9 mouse cellular contexts compared by ENCODE assay signal in the genomic region with DNA sequence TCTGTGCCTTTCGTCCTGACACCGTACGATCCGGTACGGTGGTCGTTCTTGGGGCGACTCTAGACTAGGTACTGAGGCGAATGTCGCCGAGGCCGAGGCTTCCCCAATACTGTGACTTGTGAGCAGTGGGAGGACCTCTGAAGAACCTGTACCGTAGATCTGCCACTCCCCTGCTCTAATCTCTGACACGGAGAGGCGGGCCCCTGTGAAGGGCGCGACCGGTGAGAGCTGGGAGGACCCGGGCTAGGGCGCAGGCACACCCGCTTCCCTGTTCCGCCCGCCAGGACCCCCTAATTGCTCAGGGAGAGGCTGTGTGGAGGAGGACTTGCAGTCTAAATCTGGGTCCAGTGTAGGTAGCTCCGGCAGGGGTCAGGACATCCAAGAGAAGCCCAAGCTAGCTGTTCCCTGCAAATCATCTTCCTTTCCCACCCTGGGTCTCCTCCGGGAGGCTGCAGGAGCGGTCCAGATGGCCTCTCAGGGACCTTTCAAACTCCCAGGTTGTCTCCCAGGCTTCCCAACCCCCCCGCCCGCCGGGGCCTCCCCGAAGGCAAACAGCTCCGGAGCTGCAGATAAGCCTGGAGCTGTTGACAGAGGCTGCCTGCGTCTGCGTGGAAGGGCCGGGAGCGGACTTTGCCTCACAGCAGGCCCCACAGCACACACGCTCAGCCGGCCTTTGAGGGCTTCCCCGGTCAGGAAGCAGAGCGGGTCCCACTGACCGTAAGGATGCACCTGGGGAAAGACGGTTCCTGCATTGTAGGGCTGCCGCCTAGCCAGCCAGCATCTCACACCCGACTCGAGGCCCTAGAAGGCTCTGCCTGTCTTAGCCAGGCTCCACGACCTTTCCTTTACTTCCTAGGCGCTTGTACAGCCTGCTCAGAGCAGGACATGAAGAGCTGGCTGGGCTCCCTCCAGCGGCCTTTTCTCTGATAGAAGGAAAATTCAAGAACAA. TPM values are rescaled to one million over a fixed set of nuclear protein-coding genes. Genes with fewer than 3 reads are reported as not detected.
DNase-seq lines count a peak whose midpoint lies in the region; ATAC-seq and TF ChIP-seq lines count a peak whose summit lies in the region.
"Had no signal": no experiment of that assay in that cellular context is flagged by ENCODE, and none has a peak within 500 bp of the region (broad histone marks: within the 10 kb centered on the region; RNA-seq: fewer than 3 reads in every experiment).

No protein-coding gene starts in this region.

- intact Hi-C loops in heart, adult 2 months (cut with DNase I) = loop anchor here (5.0 kb wide), 1 partner anchor 67 kb away; the partner anchor contains the start of gene Rtf1
- intact Hi-C loops in heart, postnatal 25 days (cut with DNase I) = no loop called here
- intact Hi-C loops in heart, postnatal 14 days (cut with DNase I) = loop anchor here (5.0 kb wide), 1 partner anchor 67 kb away; the partner anchor contains the start of gene Rtf1

- H3K4me1 ChIP-seq in heart, adult 2 months (ENCODE audit: control insufficient read depth, insufficient read depth, low read length) = peaks cover 3% of the 10 kb centered on the region
- H3K4me1 ChIP-seq in limb, embryonic 12.5 days (replicated peaks) = peaks cover 37% of the 10 kb centered on the region
- peaks cover 28% of the 10 kb centered on the region for H3K4me1 ChIP-seq in midbrain, embryonic 11.5 days (ENCODE audit: control insufficient read depth, insufficient read depth, low read length)

- H3K9me3 ChIP-seq in limb, embryonic 12.5 days = no peaks in the 10 kb centered on the region
- no peaks in the 10 kb centered on the region for H3K9me3 ChIP-seq in midbrain, embryonic 11.5 days (ENCODE audit: control insufficient read depth, low read length)

- no peaks in the 10 kb centered on the region for H3K79me2 ChIP-seq in heart, adult 2 months (replicated peaks; ENCODE audit: control insufficient read depth, insufficient read depth, low read length)

- H3K4me2 ChIP-seq in limb, embryonic 12.5 days = peak overlapping the region; percentile 99
- peak overlapping the region; percentile 33 for H3K4me2 ChIP-seq in midbrain, embryonic 11.5 days

- no peak overlapping the region for H3K27ac ChIP-seq in heart, adult 2 months
- no peak overlapping the region for H3K27ac ChIP-seq in limb, embryonic 12.5 days
- H3K27ac ChIP-seq in midbrain, embryonic 11.5 days (ENCODE audit: low read depth, low read length) = no peak overlapping the region

- TF ChIP-seq CTCF in heart, adult 2 months (IDR thresholded peaks at IDR 0.05) = no peak

- peak overlapping the region; percentile 15; the same call in 1 of the 2 replicates for H3K9ac ChIP-seq in heart, adult 2 months (ENCODE audit: low read depth, low read length)
- H3K9ac ChIP-seq in limb, embryonic 12.5 days (replicated peaks) = peak overlapping the region; percentile 45
- 0 out of 2 replicates have a peak overlapping the region, but pooled peaks have one; percentile 9 for H3K9ac ChIP-seq in midbrain, embryonic 11.5 days (ENCODE audit: low read length)

- peak overlapping the region; percentile 16 for H3K4me3 ChIP-seq in heart, adult 2 months
- peak overlapping the region; percentile 71 for H3K4me3 ChIP-seq in limb, embryonic 12.5 days (replicated peaks)
- H3K4me3 ChIP-seq in midbrain, embryonic 11.5 days (ENCODE audit: low read depth, low read length) = peak overlapping the region; percentile 14

- TF ChIP-seq EP300 in heart, adult 2 months (IDR thresholded peaks at IDR 0.05; ENCODE audit: insufficient read depth, low read depth, low read length) = no peak

- DNase-seq in heart, adult 2 months = peak; percentile 39 to 42
- no peak for DNase-seq in heart, postnatal 25 days (ENCODE audit: low spot score)
- DNase-seq in embryo, embryonic 11 days = peak; percentile 60
- peak; percentile 16 to 32 for DNase-seq in heart, postnatal 14 days
- DNase-seq in midbrain, embryonic 11.5 days (ENCODE audit: low spot score, missing footprints) = peak; percentile 92
- DNase-seq in thymus, postnatal 25 days = peak; percentile 18
- DNase-seq in cerebellum, adult 11-12 months = no peak

- WGBS in heart, adult 2 months = 10% methylated on average over 46 of the region's 46 CpGs
- 2% methylated on average over 46 of the region's 46 CpGs for WGBS in limb, embryonic 12.5 days
- 2% methylated on average over 44 of the region's 46 CpGs for WGBS in midbrain, embryonic 11.5 days

- no peak for TF ChIP-seq POLR2A in heart, adult 2 months (IDR thresholded peaks at IDR 0.05; ENCODE audit: insufficient read depth, low read depth, low read length)

- peaks cover 16% of the 10 kb centered on the region for H3K27me3 ChIP-seq in heart, adult 2 months (ENCODE audit: control insufficient read depth, insufficient read depth, low read length)
- peaks cover 73% of the 10 kb centered on the region for H3K27me3 ChIP-seq in limb, embryonic 12.5 days
- H3K27me3 ChIP-seq in midbrain, embryonic 11.5 days (ENCODE audit: control insufficient read depth, insufficient read depth, low read length) = peaks cover 37% of the 10 kb centered on the region

- no peaks in the 10 kb centered on the region for H3K36me3 ChIP-seq in heart, adult 2 months (ENCODE audit: control insufficient read depth, insufficient read depth, low read length)
- no peaks in the 10 kb centered on the region for H3K36me3 ChIP-seq in limb, embryonic 12.5 days
- H3K36me3 ChIP-seq in midbrain, embryonic 11.5 days (ENCODE audit: control insufficient read depth, insufficient read depth, low read length) = no peaks in the 10 kb centered on the region

- no peak for ATAC-seq in limb, embryonic 12.5 days (ENCODE audit: insufficient number of reproducible peaks, insufficient read depth, low FRiP score, low TSS enrichment, low read depth)
- no peak for ATAC-seq in midbrain, embryonic 11.5 days (ENCODE audit: low FRiP score)
- ATAC-seq: Patski had no signal

RNA-seq across cellular contexts. Expression of gene Itpka, which starts 2.3 kb away (rescaled TPM):
- total RNA-seq in heart, adult 2 months (2021) = under 1 TPM; 0.52 to 0.59 TPM
- polyA plus RNA-seq in heart, adult 2 months (2012; rRNA removed) = 0.44 and 1.3 TPM in 2 replicates
- total RNA-seq in heart, postnatal 25 days (2021) = under 1 TPM; 0.57 to 0.78 TPM
- 1 to 10 TPM in 1 of 2 experiments, under 1 TPM in 1; 0.41 to 1.1 TPM for total RNA-seq in heart, postnatal 14 days (2021)
- polyA plus RNA-seq in limb, embryonic 12.5 days (2016; fragmentation: Nextera tagmentation; extraction: Ambion mirVana) = 0.60 and 0.76 TPM in 2 replicates
- 1.2 and 1.4 TPM in 2 replicates for polyA plus RNA-seq in midbrain, embryonic 11.5 days (2014; fragmentation: Nextera tagmentation; extraction: Ambion mirVana)

RNA-seq across cellular contexts. Expression of gene Ltk, which starts 15.8 kb away (rescaled TPM):
- not detected for total RNA-seq in heart, adult 2 months (2021)
- polyA plus RNA-seq in heart, adult 2 months (2012; rRNA removed) = 0.09 and 0.39 TPM in 2 replicates
- total RNA-seq in heart, postnatal 25 days (2021) = not detected
- not detected for total RNA-seq in heart, postnatal 14 days (2021)
- not detected in 2 replicates for polyA plus RNA-seq in limb, embryonic 12.5 days (2016; fragmentation: Nextera tagmentation; extraction: Ambion mirVana)
- 0.05 TPM in 1 of 2 replicates, not detected in the other for polyA plus RNA-seq in midbrain, embryonic 11.5 days (2014; fragmentation: Nextera tagmentation; extraction: Ambion mirVana)

RNA-seq across cellular contexts. Expression of gene Rpap1, which starts 42.9 kb away (rescaled TPM):
- 10 to 100 TPM; 12.2 to 13.3 TPM for total RNA-seq in heart, adult 2 months (2021)
- polyA plus RNA-seq in heart, adult 2 months (2012; rRNA removed) = 10.5 and 12.1 TPM in 2 replicates
- total RNA-seq in heart, postnatal 25 days (2021) = 10 to 100 TPM; 13.7 to 14.2 TPM
- 10 to 100 TPM; 13.2 to 13.3 TPM for total RNA-seq in heart, postnatal 14 days (2021)
- 35.7 and 36.9 TPM in 2 replicates for polyA plus RNA-seq in limb, embryonic 12.5 days (2016; fragmentation: Nextera tagmentation; extraction: Ambion mirVana)
- polyA plus RNA-seq in midbrain, embryonic 11.5 days (2014; fragmentation: Nextera tagmentation; extraction: Ambion mirVana) = 18.2 and 22.8 TPM in 2 replicates

RNA-seq across cellular contexts. Expression of gene Tyro3, which starts 53.1 kb away (rescaled TPM):
- total RNA-seq in heart, adult 2 months (2021) = 1 to 10 TPM; 1.2 to 1.5 TPM
- 1.6 and 2.7 TPM in 2 replicates for polyA plus RNA-seq in heart, adult 2 months (2012; rRNA removed)
- total RNA-seq in heart, postnatal 25 days (2021) = 1 to 10 TPM; 1.2 to 1.3 TPM
- total RNA-seq in heart, postnatal 14 days (2021) = 1 to 10 TPM; 2.1 to 4.5 TPM
- 34.6 and 37.8 TPM in 2 replicates for polyA plus RNA-seq in limb, embryonic 12.5 days (2016; fragmentation: Nextera tagmentation; extraction: Ambion mirVana)
- polyA plus RNA-seq in midbrain, embryonic 11.5 days (2014; fragmentation: Nextera tagmentation; extraction: Ambion mirVana) = 19.1 and 22.6 TPM in 2 replicates

Comparison
In these comparisons a context has a peak if more than half of its experiments do, and no peak if none do; other contexts are left out.
1. DNase-seq: peak in heart, adult 2 months (2 of 2), embryo, embryonic 11 days (single experiment), heart, postnatal 14 days (2 of 2), midbrain, embryonic 11.5 days (single experiment) and thymus, postnatal 25 days (single experiment); none in heart, postnatal 25 days (single experiment) and cerebellum, adult 11-12 months (single experiment).
2. H3K4me3 ChIP-seq: peak in every context shown above with its lines; median percentile 71 in limb, embryonic 12.5 days; 16 in heart, adult 2 months; 14 in midbrain, embryonic 11.5 days.
3. Peak in every context shown above with its lines, with median percentiles within 50 percentile points of each other: H3K9ac ChIP-seq.